Mouse (Mus musculus) forebrain, embryonic 11.5 days (tissue): ENCODE data around the gene H3f3b. TPM values are rescaled to one million over a fixed set of nuclear protein-coding genes. Genes with fewer than 3 reads are reported as not detected.

Experiments used
- ATAC-seq: fragments of 200-750 bp; cut with Nextera tagmentation; replicated peaks from 2 replicates; pipeline ENCODE4 v1.8.0; 2017; ENCODE audit warnings: moderate TSS enrichment; ENCODE audit not compliant: low FRiP score
- DNase-seq: peaks from one replicate; pipeline ENCODE4 v3.0.0-alpha.2; 2017; ENCODE audit warnings: low spot score
- H3K27ac ChIP-seq: fragments of 300-500 bp; sonication (generic); 2 replicates; pipeline ENCODE4 v1.5.1; 2014; ENCODE audit warnings: low read depth, low read length
- H3K27me3 ChIP-seq: fragments of 300-500 bp; sonication (generic); 2 replicates; pipeline ENCODE4 v1.6.1; 2014; ENCODE audit warnings: mild to moderate bottlenecking, low read length, mixed read lengths; ENCODE audit not compliant: control insufficient read depth, insufficient read depth
- H3K36me3 ChIP-seq: fragments of 300-500 bp; sonication (generic); 2 replicates; pipeline ENCODE4 v1.6.1; 2014; ENCODE audit warnings: mild to moderate bottlenecking, low read length, moderate library complexity, mixed read lengths; ENCODE audit not compliant: control insufficient read depth, insufficient read depth
- H3K4me1 ChIP-seq: fragments of 300-500 bp; sonication (generic); replicated peaks from 2 replicates; pipeline ENCODE4 v1.6.1; 2014; ENCODE audit warnings: low read length, mixed read lengths; ENCODE audit not compliant: control insufficient read depth, insufficient read depth
- H3K4me2 ChIP-seq: fragments of 300-500 bp; sonication (generic); 2 replicates; pipeline ENCODE4 v1.6.1; 2014; ENCODE audit warnings: low read depth, mild to moderate bottlenecking, low read length, moderate library complexity, mixed read lengths; ENCODE audit not compliant: severe bottlenecking
- H3K4me3 ChIP-seq: fragments of 300-500 bp; sonication (generic); 2 replicates; pipeline ENCODE4 v1.5.1; 2014; ENCODE audit warnings: low read depth, low read length
- H3K9ac ChIP-seq: fragments of 300-500 bp; sonication (generic); 2 replicates; pipeline ENCODE4 v1.6.1; 2014; ENCODE audit warnings: low read length
- H3K9me3 ChIP-seq: fragments of 300-500 bp; sonication (generic); 2 replicates; pipeline ENCODE4 v1.6.1; 2016; ENCODE audit warnings: low read length, mixed read lengths; ENCODE audit not compliant: control insufficient read depth
- WGBS: fragments of 180-500 bp; shearing (Covaris S2); extraction: QIAGEN DNeasy Blood & Tissue Kit; methylation state at CpG from one replicate; pipeline ENCODE4 v1.1.7; 2014; 5-methylcytosine and 5-hydroxymethylcytosine counted together
- polyA plus RNA-seq: library from polyadenylated mRNA; unstranded; fragments of >200 nt; fragmentation: Nextera tagmentation; extraction: Ambion mirVana; gene quantifications from 2 replicates; pipeline ENCODE4 v1.2.1, GENCODE M21; 2014

The H3f3b gene
- polyA plus RNA-seq, 1 experiment from 2014 or later = 1,931 TPM

DNA sequence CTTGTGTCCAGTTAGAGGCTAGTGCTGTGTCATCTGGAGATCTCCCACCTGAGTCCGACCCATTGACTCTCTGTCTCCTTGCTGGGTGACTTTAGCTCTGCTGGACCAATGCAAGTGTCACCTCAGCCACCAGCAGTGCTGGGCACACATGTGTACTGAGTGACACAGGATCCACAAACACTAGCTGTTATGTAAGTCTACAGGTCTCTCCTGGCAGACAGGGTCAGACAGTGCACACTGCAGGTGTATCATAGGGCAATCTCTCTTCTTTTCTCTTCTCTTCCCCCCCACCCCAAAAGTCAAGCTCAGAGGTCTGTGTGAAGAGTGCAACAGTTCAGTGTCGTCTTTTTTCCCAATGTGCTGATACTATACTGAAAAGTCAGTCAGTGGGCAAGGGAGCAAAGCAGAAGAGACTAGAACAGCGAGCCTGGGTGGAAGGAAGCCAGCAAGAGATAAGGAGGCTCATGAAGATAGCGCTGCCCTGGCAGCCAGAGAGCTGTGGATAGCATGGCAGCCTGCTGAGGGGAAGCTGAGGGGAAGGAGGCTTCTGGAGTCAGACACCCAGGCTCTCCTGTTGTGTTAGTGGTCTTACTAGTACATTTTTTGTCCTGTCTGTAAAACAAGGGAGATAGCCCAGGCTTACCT lies 29.6 kb upstream of the H3f3b start:
- H3K4me2 ChIP-seq = no peak overlapping the region
- H3K4me3 ChIP-seq = no peak overlapping the region
- DNase-seq = no peak
- ATAC-seq = no peak
- no peak overlapping the region for H3K9ac ChIP-seq
- H3K27me3 ChIP-seq = no peaks in the 10 kb centered on the region
- no peaks in the 10 kb centered on the region for H3K9me3 ChIP-seq
- no peaks in the 10 kb centered on the region for H3K4me1 ChIP-seq
- H3K36me3 ChIP-seq = peaks cover 21% of the 10 kb centered on the region
- no peak overlapping the region for H3K27ac ChIP-seq
- 86% methylated on average over 4 of the region's 4 CpGs for WGBS

DNA sequence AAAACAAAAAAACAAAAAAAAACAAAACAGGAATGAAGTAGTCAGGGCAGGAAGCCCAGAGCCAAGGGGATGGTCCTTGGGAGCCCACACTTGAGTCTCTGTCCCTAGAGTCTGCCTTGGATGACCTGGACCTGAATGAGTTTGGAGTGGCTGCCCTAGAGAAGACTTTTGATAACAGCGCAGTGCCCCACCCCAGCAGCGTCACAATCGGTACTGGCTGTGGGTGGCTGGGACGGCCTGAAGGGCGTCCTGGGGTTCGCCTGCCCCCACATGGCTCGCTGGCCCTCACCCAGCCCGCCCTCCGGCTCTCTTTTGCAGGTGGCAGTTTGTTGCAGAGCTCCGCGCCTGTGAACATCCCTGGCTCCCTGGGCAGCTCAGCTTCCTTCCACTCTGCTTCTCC lies 28.1 kb upstream of the H3f3b start:
- Histone ChIP-seq H3K27me3 (no peaks in the 10 kb centered on the region), H3K27ac (no peak overlapping the region), H3K9ac (no peak overlapping the region), H3K36me3 (peaks cover 26% of the 10 kb centered on the region), H3K4me3 (no peak overlapping the region), H3K4me2 (no peak overlapping the region), H3K9me3 (no peaks in the 10 kb centered on the region), H3K4me1 (no peaks in the 10 kb centered on the region)
- no peak for DNase-seq
- ATAC-seq = no peak
- WGBS = 96% methylated on average over 11 of the region's 11 CpGs

DNA sequence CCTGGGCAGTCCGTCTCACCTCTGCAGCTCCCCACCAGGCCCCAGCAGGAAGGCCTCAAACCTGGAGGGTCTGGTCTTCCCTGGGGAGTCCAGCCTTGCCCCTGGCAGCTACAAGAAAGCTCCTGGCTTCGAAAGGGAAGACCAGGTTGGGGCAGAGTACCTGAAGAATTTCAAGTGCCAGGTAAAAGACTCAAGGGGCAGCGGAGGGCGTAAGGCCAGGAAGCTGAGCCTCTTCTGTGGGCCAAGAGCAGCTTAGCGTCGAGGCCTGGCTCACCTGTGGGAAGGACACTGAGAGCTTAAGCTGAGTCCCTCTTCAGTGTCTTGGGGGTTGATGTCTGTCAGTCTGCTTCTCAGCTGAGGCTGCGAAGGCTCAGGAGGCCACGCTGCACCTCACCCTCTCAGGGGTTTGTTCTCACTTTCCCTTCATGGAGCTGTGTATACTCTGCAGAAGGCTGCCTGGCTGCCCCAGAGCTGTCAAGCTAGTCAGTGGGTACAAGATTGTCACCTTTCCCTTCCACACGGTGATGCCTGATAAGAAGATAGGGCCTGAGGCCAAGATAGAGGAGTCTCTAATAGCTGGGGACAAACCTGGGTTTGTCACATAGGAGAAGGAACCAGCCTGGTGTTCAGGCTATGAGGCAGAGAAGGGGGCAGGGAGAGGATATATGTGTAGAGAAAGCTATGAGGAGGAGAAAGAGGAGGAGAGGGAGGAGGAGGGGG lies 25.9 kb upstream of the H3f3b start:
- no peaks in the 10 kb centered on the region for H3K4me1 ChIP-seq
- peaks cover 35% of the 10 kb centered on the region for H3K36me3 ChIP-seq
- DNase-seq = no peak
- WGBS = 94% methylated on average over 9 of the region's 9 CpGs
- H3K27me3 ChIP-seq = no peaks in the 10 kb centered on the region
- H3K4me3 ChIP-seq = no peak overlapping the region
- no peaks in the 10 kb centered on the region for H3K9me3 ChIP-seq
- no peak overlapping the region for H3K4me2 ChIP-seq
- H3K27ac ChIP-seq = no peak overlapping the region
- ATAC-seq = no peak
- no peak overlapping the region for H3K9ac ChIP-seq

DNA sequence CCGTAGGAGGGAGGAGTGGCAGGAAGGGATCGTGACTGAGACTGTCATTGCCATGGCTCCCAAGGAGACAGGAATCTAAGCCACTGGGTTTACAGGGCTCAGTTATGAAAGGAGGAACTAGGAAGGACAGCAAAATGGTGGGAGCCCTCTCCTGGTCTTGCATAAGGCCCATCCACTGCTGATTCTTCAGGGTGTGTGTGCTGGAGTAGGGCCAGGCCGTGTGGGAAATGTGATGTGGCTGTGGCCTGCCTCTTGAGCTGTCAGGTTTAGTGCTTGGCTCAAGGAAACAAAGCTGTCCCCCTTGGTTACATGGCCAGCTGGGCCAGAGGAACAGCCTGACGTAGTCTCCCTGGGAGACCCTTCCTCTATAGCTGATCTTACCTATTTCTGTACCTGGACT lies 22.4 kb upstream of the H3f3b start:
- peaks cover 31% of the 10 kb centered on the region for H3K36me3 ChIP-seq
- H3K4me2 ChIP-seq = no peak overlapping the region
- no peak overlapping the region for H3K9ac ChIP-seq
- 88% methylated on average over 4 of the region's 4 CpGs for WGBS
- no peak overlapping the region for H3K4me3 ChIP-seq
- H3K27me3 ChIP-seq = no peaks in the 10 kb centered on the region
- H3K27ac ChIP-seq = no peak overlapping the region
- ATAC-seq (no peak), DNase-seq (no peak)
- no peaks in the 10 kb centered on the region for H3K9me3 ChIP-seq
- H3K4me1 ChIP-seq = no peaks in the 10 kb centered on the region

DNA sequence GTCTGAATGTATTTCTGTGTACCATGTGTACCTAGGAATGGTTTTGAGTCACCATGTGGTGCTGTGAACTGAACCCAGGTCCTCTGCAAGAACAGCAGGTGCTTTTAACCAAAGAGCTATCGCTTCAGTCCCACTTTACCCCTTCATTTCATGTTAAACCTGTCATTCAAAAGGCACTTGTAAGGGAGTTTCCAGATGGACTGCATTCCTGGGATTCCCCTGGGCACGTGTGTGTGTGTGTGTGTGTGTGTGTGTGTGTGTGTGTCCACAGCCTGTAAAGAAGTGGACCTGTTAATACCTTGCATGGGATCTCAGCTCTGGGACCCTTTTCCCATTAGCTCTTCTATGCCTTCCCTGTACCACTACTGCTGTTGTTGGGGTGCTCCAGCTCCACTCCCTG lies 21.8 kb upstream of the H3f3b start:
- Histone ChIP-seq H3K4me2 (no peak overlapping the region), H3K9ac (no peak overlapping the region), H3K4me1 (no peaks in the 10 kb centered on the region), H3K27ac (no peak overlapping the region), H3K27me3 (no peaks in the 10 kb centered on the region), H3K4me3 (no peak overlapping the region), H3K9me3 (no peaks in the 10 kb centered on the region), H3K36me3 (peaks cover 26% of the 10 kb centered on the region)
- DNase-seq (no peak), ATAC-seq (no peak)
- 83% methylated on average over 2 of the region's 2 CpGs for WGBS

DNA sequence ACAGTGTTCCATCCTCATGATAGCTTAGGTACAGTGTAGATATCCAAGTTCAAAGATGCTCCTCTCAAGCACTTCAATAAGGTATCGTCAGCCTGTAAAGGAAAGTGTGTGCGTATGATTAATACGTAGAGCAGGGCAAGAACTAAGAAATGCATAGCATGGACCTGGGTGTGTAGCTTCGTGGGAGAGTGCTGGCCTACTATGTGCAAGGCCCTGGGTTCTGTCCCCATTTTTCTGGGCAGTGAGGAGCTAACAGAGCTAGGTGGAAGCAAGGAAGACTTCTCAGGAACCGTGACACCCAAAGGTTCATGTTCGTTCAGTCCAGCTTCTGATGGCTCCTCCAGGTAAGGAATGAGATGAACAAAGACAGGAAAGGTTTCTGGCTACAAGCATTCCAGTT lies 17.4 kb upstream of the H3f3b start:
- no peaks in the 10 kb centered on the region for H3K27me3 ChIP-seq
- H3K9ac ChIP-seq = no peak overlapping the region
- ATAC-seq (no peak), DNase-seq (no peak)
- no peaks in the 10 kb centered on the region for H3K4me1 ChIP-seq
- peaks cover 18% of the 10 kb centered on the region for H3K36me3 ChIP-seq
- WGBS = 94% methylated on average over 6 of the region's 6 CpGs
- no peak overlapping the region for H3K27ac ChIP-seq
- no peak overlapping the region for H3K4me3 ChIP-seq
- H3K9me3 ChIP-seq = no peaks in the 10 kb centered on the region; the same call in 1 of the 2 replicates
- H3K4me2 ChIP-seq = no peak overlapping the region

DNA sequence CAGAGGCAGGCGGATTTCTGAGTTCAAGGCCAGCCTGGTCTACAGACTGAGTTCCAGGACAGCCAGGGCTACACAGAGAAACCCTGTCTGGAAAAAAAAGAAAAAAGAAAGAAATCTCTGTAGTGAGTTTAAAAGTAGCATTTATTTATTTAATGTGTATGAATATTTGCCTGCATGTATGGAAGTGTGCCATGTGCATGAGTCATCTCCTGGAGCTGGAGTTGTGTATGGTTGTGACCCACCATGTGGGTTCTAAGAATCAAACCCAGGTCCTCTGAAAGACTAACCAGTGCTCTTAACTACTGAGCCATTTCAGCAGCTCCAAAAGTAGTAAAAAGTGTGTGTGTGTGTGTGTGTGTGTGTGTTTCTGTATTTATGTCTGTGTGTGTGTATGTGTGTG lies 15.5 kb upstream of the H3f3b start:
- ATAC-seq = no peak
- Histone ChIP-seq H3K4me3 (no peak overlapping the region), H3K36me3 (peaks cover 9% of the 10 kb centered on the region), H3K27ac (no peak overlapping the region), H3K4me1 (no peaks in the 10 kb centered on the region), H3K4me2 (no peak overlapping the region), H3K9me3 (no peaks in the 10 kb centered on the region; the same call in 1 of the 2 replicates), H3K27me3 (no peaks in the 10 kb centered on the region), H3K9ac (no peak overlapping the region)
- no peak for DNase-seq
- WGBS = 94% methylated on average over 1 of the region's 1 CpGs

DNA sequence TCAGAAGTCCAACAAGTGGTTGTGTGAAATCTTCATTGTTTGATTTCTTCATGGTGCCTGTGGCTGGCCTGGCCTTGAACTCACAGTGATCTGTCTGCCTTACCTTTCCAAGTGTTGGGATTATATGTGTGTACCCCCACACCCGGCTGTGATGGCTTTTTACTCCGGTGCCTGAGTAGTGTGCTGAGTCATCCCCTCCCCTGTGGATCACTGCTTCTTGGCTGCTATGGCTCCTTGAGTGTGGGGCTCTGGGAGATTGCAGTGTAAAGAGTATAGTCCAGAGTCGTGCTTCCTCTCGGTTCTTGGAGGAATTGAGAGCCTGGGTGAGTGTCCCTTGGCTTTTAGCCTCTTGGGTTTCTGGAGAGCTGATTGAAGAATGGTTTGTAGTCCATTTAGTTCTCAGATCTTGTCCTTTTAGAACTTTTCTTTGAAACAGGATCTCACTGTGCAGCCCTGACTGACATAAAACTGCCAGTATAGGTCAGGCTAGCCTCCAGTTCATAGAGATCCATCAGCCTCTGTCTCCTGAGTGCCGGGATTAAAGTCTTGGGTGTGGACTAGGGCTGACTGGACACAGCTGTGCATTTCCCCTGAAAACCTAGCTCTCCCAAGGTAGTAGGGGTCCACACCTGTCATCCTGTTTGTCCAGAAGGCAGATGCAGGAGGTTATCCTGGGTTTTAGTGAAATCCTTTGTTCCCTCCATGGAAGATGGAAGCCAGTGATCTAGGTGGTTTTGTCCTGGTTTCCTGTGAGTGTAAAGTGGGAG lies 14.8 kb upstream of the H3f3b start:
- Histone ChIP-seq H3K4me1 (no peaks in the 10 kb centered on the region), H3K9ac (no peak overlapping the region), H3K9me3 (no peaks in the 10 kb centered on the region; the same call in 1 of the 2 replicates), H3K4me2 (no peak overlapping the region), H3K4me3 (no peak overlapping the region), H3K27ac (no peak overlapping the region), H3K36me3 (peaks cover 4% of the 10 kb centered on the region), H3K27me3 (no peaks in the 10 kb centered on the region)
- ATAC-seq (no peak), DNase-seq (no peak)
- 94% methylated on average over 5 of the region's 5 CpGs for WGBS
